Mouse (Mus musculus) G1E (cell line): ENCODE measurements at regions not wholly inside any gene's neighbourhood (a gene's known extent, or its start where the extent isn't known, plus 50 kb on each side); places are given as distances from the start of the nearest gene placed in this dataset.

Experiments used
- CTCF ChIP-seq: IDR thresholded peaks from 2 replicates; pipeline ENCODE4 v1.5.1; 2012; ENCODE audit warnings: low read depth, low read length, inconsistent platforms, mixed read lengths
- GATA1 ChIP-seq: IDR thresholded peaks from 2 replicates; pipeline ENCODE4 v1.6.1; 2012; ENCODE audit warnings: borderline replicate concordance, low read length, inconsistent platforms, mixed read lengths
- GATA2 ChIP-seq: IDR thresholded peaks from 2 replicates; pipeline ENCODE4 v1.6.1; 2012; ENCODE audit warnings: low read depth, low read length, inconsistent platforms, borderline replicate concordance
- TAL1 ChIP-seq: conservative IDR thresholded peaks from 2 replicates; pipeline ENCODE4 v1.6.1; 2012; ENCODE audit warnings: low read depth, low read length, inconsistent platforms, mixed read lengths

DNA sequence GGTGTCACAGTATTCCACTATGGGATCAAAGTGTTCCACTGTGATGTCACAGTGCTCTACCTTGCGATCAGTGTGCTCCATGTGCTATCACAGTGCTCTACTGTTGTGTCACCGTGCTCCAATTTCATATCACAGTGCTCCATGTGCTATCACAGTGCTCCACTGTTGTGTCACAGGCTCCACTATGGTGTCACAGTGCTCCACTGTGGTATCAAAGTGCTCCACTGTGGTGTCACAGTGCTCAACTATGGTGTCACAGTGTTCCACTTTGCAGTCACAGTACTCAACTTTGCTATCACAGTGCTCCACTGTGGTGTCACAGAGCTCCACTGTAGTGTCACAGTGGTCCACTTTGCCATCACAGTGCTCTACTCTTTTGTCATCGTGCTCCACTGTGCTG is 79.9 kb upstream of the Trpm1 start:
- TF ChIP-seq CTCF: no peak
- TF ChIP-seq TAL1: no peak
- TF ChIP-seq GATA1: no peak
- no peak for TF ChIP-seq GATA2
